Mouse (Mus musculus): Measurements from ENCODE around the gene Clcf1.

DNA sequence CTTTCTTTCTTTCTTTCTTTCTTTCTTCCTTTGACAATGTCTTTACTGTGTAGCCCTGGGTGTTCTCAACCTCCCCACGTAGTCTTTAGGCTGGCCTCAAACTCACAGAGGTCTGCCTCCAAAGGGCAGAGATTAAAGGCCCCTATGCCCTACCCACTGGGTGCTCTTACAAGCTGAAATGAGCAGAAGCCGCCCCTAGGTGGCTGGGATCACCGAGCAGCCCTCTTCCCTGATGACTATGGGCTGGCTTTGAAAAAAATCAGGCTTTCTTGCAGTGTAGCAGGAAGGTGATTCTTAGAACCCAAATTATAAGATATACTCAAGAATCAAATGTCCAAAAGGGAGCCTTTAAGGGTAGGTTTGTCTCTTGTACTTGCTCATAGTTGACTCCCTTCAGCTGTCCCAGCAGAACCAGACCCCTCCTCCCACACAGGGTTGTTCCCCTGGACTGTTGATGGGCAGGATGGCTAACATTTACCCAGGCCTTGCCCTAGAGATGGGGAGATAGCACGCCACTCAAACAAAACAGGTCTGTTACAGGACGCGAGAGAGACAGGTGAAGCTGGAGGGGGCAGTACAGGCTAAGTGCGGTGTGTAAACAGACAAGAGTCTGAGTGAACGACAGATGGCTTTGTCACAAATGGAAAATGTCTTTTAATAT is 47.1 kb downstream of the Clcf1 start:
- TF ChIP-seq CTCF (IDR thresholded peaks at IDR 0.05; ENCODE audit: borderline replicate concordance, insufficient read depth, low read length) (no peak), POLR2A (IDR thresholded peaks at IDR 0.05; ENCODE audit: low read depth, low read length) (no peak)
